Mouse (Mus musculus): ENCODE measurements around the gene Anks1. TPM values are rescaled to one million over a fixed set of nuclear protein-coding genes. Genes with fewer than 3 reads are reported as not detected.
A peak's percentile ranks its signal among the peaks of the same experiment; 100 is the strongest.

The Anks1 gene
- polyA plus RNA-seq, 1 experiment from 2014 or later: 21.4 TPM

- WGBS: 70% methylated on average over 6 of the region's 6 CpGs
- Histone ChIP-seq H3K27me3 (ENCODE audit: poor library complexity, severe bottlenecking) (no peaks in the 10 kb centered on the region), H3K4me1 (peaks cover 49% of the 10 kb centered on the region), H3K27ac (peak overlapping the region; percentile 74), H3K9me3 (no peaks in the 10 kb centered on the region), H3K4me3 (no peak overlapping the region), H3K36me3 (replicated peaks) (peaks cover 30% of the 10 kb centered on the region)
- DNase-seq (ENCODE audit: extremely low spot score, low spot score): no peak
Observed at GRCm38 (mm10) chr17:28063163-28063562, 154.1 kb downstream of the Anks1 start.

GRCm38 (mm10) chr17:28067303-28067702 lies 158.2 kb downstream of the Anks1 start:
- Histone ChIP-seq H3K4me3 (no peak overlapping the region), H3K27ac (no peak overlapping the region), H3K27me3 (ENCODE audit: poor library complexity, severe bottlenecking) (no peaks in the 10 kb centered on the region), H3K36me3 (replicated peaks) (no peaks in the 10 kb centered on the region), H3K4me1 (peaks cover 23% of the 10 kb centered on the region), H3K9me3 (0 out of 2 replicates have a peak, but pooled peaks cover 7% of the 10 kb centered on the region)
- DNase-seq (ENCODE audit: extremely low spot score, low spot score): no peak
- 89% methylated on average over 4 of the region's 4 CpGs for WGBS

- 30% methylated on average over 12 of the region's 12 CpGs for WGBS
- no peak overlapping the region for H3K4me3 ChIP-seq
- 0 out of 2 replicates have a peak, but pooled peaks cover 7% of the 10 kb centered on the region for H3K9me3 ChIP-seq
- peaks cover 11% of the 10 kb centered on the region for H3K4me1 ChIP-seq
- no peaks in the 10 kb centered on the region for H3K27me3 ChIP-seq (ENCODE audit: poor library complexity, severe bottlenecking)
- no peaks in the 10 kb centered on the region for H3K36me3 ChIP-seq (replicated peaks)
- H3K27ac ChIP-seq: no peak overlapping the region
- DNase-seq (ENCODE audit: extremely low spot score, low spot score): no peak
Observed at GRCm38 (mm10) chr17:28069446-28069845, 160.3 kb downstream of the Anks1 start.

GRCm38 (mm10) chr17:28070256-28070655 lies 161.2 kb downstream of the Anks1 start:
- no peaks in the 10 kb centered on the region for H3K27me3 ChIP-seq (ENCODE audit: poor library complexity, severe bottlenecking)
- H3K27ac ChIP-seq: no peak overlapping the region
- DNase-seq (ENCODE audit: extremely low spot score, low spot score): no peak
- H3K36me3 ChIP-seq (replicated peaks): no peaks in the 10 kb centered on the region
- peaks cover 11% of the 10 kb centered on the region for H3K4me1 ChIP-seq
- 89% methylated on average over 13 of the region's 13 CpGs for WGBS
- H3K9me3 ChIP-seq: 0 out of 2 replicates have a peak, but pooled peaks cover 7% of the 10 kb centered on the region
- no peak overlapping the region for H3K4me3 ChIP-seq

GRCm38 (mm10) chr17:28072730-28073129 lies 163.6 kb downstream of the Anks1 start:
- no peak for DNase-seq (ENCODE audit: extremely low spot score, low spot score)
- Histone ChIP-seq H3K27ac (no peak overlapping the region), H3K4me3 (no peak overlapping the region), H3K36me3 (replicated peaks) (no peaks in the 10 kb centered on the region), H3K4me1 (peaks cover 4% of the 10 kb centered on the region), H3K9me3 (0 out of 2 replicates have a peak, but pooled peaks cover 7% of the 10 kb centered on the region), H3K27me3 (ENCODE audit: poor library complexity, severe bottlenecking) (peaks cover 8% of the 10 kb centered on the region; the same call in 1 of the 2 replicates)
- 87% methylated on average over 2 of the region's 2 CpGs for whole genome bisulfite sequencing

DNA sequence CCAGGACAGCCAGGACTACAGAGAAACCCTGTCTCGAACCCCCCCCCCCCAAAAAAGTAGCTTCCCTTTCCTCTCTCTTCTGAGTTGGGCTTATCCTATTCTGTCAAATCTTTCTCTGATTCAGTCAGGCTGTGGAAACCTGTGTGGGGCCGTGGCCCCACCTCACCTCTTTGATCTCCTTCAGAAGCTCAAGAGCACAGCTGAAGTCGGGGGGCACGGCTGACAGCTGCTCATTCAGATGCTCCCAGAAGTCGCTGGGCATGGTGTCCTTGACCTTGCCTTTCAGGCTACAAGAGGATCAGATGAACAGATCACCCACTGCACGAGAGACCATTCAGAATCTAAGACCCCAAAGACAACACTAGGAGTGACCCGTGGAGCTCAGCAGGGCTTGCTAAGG lies 165.4 kb downstream of the Anks1 start:
- DNase-seq (ENCODE audit: extremely low spot score, low spot score): no peak
- H3K27ac ChIP-seq: no peak overlapping the region
- no peaks in the 10 kb centered on the region for H3K36me3 ChIP-seq (replicated peaks)
- peaks cover 4% of the 10 kb centered on the region for H3K4me1 ChIP-seq
- H3K27me3 ChIP-seq (ENCODE audit: poor library complexity, severe bottlenecking): peaks cover 9% of the 10 kb centered on the region; the same call in 1 of the 2 replicates
- WGBS: 76% methylated on average over 7 of the region's 7 CpGs
- H3K4me3 ChIP-seq: no peak overlapping the region
- H3K9me3 ChIP-seq: 0 out of 2 replicates have a peak, but pooled peaks cover 7% of the 10 kb centered on the region

GRCm38 (mm10) chr17:28078028-28078427 lies 168.9 kb downstream of the Anks1 start:
- Histone ChIP-seq H3K27ac (no peak overlapping the region), H3K4me1 (peaks cover 23% of the 10 kb centered on the region), H3K27me3 (ENCODE audit: poor library complexity, severe bottlenecking) (peaks cover 43% of the 10 kb centered on the region), H3K4me3 (no peak overlapping the region), H3K36me3 (replicated peaks) (no peaks in the 10 kb centered on the region), H3K9me3 (no peaks in the 10 kb centered on the region)
- no peak for DNase-seq (ENCODE audit: extremely low spot score, low spot score)
- 88% methylated on average over 9 of the region's 9 CpGs for WGBS

GRCm38 (mm10) chr17:28079618-28080017 lies 170.5 kb downstream of the Anks1 start:
- Histone ChIP-seq H3K36me3 (replicated peaks) (no peaks in the 10 kb centered on the region), H3K9me3 (no peaks in the 10 kb centered on the region), H3K4me1 (peaks cover 39% of the 10 kb centered on the region), H3K27ac (peak overlapping the region; percentile 77), H3K27me3 (ENCODE audit: poor library complexity, severe bottlenecking) (peaks cover 59% of the 10 kb centered on the region), H3K4me3 (peak overlapping the region; percentile 74)
- 1% methylated on average over 25 of the region's 25 CpGs for WGBS
- peak; percentile 91 for DNase-seq (ENCODE audit: extremely low spot score, low spot score)

DNA sequence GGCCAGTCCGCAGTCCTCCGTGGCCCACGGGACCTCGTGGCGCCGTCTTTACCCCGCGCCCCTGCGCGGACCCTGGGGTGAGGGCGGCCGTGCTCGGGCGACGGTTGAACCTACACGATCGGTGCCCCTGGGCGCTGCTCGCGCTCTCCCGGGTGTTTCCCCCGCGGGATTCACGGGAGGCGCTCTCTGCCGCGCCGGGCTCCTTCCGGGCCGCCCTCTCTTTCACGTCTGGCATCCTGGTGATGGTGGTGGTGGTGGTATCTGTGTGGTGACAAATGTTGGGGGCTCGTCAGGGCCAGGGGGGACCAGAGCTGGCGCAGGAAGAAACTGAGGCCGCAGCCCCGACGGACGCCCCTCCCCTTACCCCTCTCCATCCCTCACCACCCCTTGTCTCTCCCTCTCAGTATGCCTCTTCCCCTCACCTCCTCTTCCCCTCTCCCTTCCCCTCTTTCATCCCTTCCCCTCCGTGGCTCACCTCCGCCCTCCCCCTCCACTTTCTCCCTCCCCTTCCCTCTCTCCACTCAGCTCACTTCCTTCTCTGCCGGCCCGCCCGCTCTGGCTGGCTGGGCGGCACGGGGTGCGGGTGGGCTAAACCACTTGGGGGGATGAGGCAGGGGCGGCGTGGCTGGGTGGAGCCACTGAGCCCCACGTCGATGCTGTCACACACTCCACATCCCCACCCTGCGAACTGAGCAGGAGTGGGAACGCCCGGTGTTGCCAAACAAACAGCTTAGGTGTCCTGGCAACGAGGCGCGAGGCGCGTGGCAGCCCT lies 171.1 kb downstream of the Anks1 start, which contains the start of gene Tcp11:
TSS of gene Tcp11 (minus strand) at position 595 of the 772 bp plus-strand sequence.
- peak within 1 kb of the TSS; percentile 74 for H3K4me3 ChIP-seq
- 1% methylated on average over 56 of the region's 57 CpGs for WGBS
- no peaks in the 10 kb centered on the region for H3K9me3 ChIP-seq
- peak; percentile 80 for DNase-seq (ENCODE audit: extremely low spot score, low spot score)
- H3K27ac ChIP-seq: peak within 1 kb of the TSS; percentile 77
- peaks cover 63% of the 10 kb centered on the region for H3K27me3 ChIP-seq (ENCODE audit: poor library complexity, severe bottlenecking)
- H3K36me3 ChIP-seq (replicated peaks): no peaks in the 10 kb centered on the region
- H3K4me1 ChIP-seq: peaks cover 45% of the 10 kb centered on the region

DNA sequence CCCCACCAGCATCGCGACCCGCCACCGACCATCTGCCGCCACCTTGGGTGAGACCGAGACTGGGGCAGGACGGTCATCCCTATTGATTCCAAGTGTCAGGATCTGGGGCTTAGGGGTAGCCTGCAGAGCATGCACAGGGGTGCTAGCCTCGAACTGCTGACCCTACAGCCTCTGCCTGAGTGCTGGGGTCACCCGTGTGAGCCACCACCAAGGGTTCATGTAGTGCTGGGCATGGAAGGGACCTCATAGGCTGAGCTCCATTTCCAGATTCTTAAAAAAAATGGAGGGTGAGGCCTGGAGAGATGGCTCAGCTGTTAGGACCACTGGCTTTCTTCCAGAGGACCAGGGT lies 171.7 kb downstream of the Anks1 start:
- Histone ChIP-seq H3K4me3 (peak overlapping the region; percentile 74), H3K27ac (peak overlapping the region; percentile 77), H3K36me3 (replicated peaks) (no peaks in the 10 kb centered on the region), H3K4me1 (peaks cover 50% of the 10 kb centered on the region), H3K27me3 (ENCODE audit: poor library complexity, severe bottlenecking) (peaks cover 62% of the 10 kb centered on the region), H3K9me3 (no peaks in the 10 kb centered on the region)
- 13% methylated on average over 9 of the region's 9 CpGs for WGBS
- no peak for DNase-seq (ENCODE audit: extremely low spot score, low spot score)

- Histone ChIP-seq H3K4me3 (no peak overlapping the region), H3K36me3 (replicated peaks) (no peaks in the 10 kb centered on the region), H3K9me3 (no peaks in the 10 kb centered on the region), H3K4me1 (peaks cover 56% of the 10 kb centered on the region), H3K27me3 (ENCODE audit: poor library complexity, severe bottlenecking) (peaks cover 56% of the 10 kb centered on the region), H3K27ac (no peak overlapping the region)
- WGBS: 48% methylated on average over 9 of the region's 9 CpGs
- no peak for DNase-seq (ENCODE audit: extremely low spot score, low spot score)
Observed at GRCm38 (mm10) chr17:28081385-28081784, 172.3 kb downstream of the Anks1 start.

DNA sequence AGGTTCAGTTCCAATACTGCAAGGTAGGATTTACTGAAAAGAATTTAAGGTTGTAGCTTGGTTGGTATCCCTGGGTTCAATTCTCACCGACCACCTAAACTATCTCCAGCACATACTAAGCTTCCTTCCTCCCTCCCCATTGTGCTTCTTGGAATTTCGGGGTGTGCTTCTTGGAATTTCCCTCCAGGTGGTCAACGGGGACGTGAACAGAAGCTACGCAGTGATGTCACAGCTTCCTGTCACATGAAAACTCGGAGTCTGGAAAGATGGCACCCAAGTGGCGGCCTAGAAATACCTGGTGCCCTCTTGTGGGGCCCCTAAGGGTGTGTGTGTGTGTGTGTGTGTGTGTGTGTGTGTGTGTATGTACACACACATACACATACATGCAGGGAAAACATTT lies 172.8 kb downstream of the Anks1 start:
- 91% methylated on average over 7 of the region's 7 CpGs for WGBS
- Histone ChIP-seq H3K36me3 (replicated peaks) (no peaks in the 10 kb centered on the region), H3K27me3 (ENCODE audit: poor library complexity, severe bottlenecking) (peaks cover 55% of the 10 kb centered on the region), H3K4me1 (peaks cover 61% of the 10 kb centered on the region), H3K9me3 (no peaks in the 10 kb centered on the region), H3K4me3 (no peak overlapping the region), H3K27ac (no peak overlapping the region)
- no peak for DNase-seq (ENCODE audit: extremely low spot score, low spot score)

GRCm38 (mm10) chr17:28082863-28083262 lies 173.8 kb downstream of the Anks1 start:
- peaks cover 55% of the 10 kb centered on the region for H3K27me3 ChIP-seq (ENCODE audit: poor library complexity, severe bottlenecking)
- no peak for DNase-seq (ENCODE audit: extremely low spot score, low spot score)
- no peaks in the 10 kb centered on the region for H3K36me3 ChIP-seq (replicated peaks)
- 80% methylated on average over 13 of the region's 13 CpGs for WGBS
- H3K4me3 ChIP-seq: no peak overlapping the region
- H3K9me3 ChIP-seq: no peaks in the 10 kb centered on the region
- no peak overlapping the region for H3K27ac ChIP-seq
- peaks cover 70% of the 10 kb centered on the region for H3K4me1 ChIP-seq

Data from forebrain, embryonic 10.5 days (tissue).